Comparison of ENCODE assay signal across 12 mouse cellular contexts in the genomic region with DNA sequence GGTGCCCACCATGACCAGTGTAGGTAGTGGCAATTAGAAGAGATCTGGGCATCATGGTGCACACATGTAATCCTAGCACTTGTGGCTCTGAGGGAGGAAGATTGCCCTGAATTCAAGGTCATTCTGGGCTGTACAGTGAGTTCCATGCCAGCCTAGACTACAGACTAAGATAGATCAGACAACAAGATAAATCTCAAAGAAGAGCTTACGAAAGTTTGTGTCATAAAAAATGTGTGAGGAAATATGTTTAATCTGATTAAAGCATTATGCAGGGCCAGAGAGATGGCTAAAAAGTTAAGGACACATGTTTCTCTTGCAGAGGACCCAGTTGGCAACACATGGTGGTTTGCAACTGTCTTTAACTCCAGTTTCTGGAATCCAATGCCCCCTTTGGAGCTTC.
"Had no signal": no experiment of that assay in that cellular context is flagged by ENCODE, and none has a peak within 500 bp of the region (broad histone marks: within the 10 kb centered on the region; RNA-seq: fewer than 3 reads in every experiment).

No protein-coding gene starts in this region.

- DNase-seq: lung, embryonic 14.5 days; lung, postnatal 10 days; lung, postnatal 4 days; midbrain, embryonic 14.5 days; retina, postnatal 1 day; right cerebral cortex, adult 18-20 months; right cerebral cortex, postnatal 25 days; right cerebral cortex, postnatal 4 days; spleen, adult 18-20 months; thymus, adult 18-20 months; thymus, postnatal 14 days; thymus, postnatal 36 days had no signal
